Mouse (Mus musculus) midbrain, embryonic 16.5 days (tissue): Measurements from ENCODE around the gene Soga1. TPM values are rescaled to one million over a fixed set of nuclear protein-coding genes. Genes with fewer than 3 reads are reported as not detected.

ENCODE experiments used
- ATAC-seq: fragments of 200-750 bp; cut with Nextera tagmentation; 2 replicates; pipeline ENCODE4 v1.8.0; 2017; ENCODE audit warnings: moderate TSS enrichment
- H3K27ac ChIP-seq: fragments of 300-500 bp; sonication (generic); 2 replicates; pipeline ENCODE4 v1.5.1; 2014; ENCODE audit warnings: mild to moderate bottlenecking, low read length, mixed read lengths
- H3K27me3 ChIP-seq: fragments of 300-500 bp; sonication (generic); 2 replicates; pipeline ENCODE4 v1.6.1; 2014; ENCODE audit warnings: low read depth, low read length, mixed read lengths; ENCODE audit not compliant: control insufficient read depth, insufficient read depth
- H3K36me3 ChIP-seq: fragments of 300-500 bp; sonication (generic); 2 replicates; pipeline ENCODE4 v1.6.1; 2014; ENCODE audit warnings: mild to moderate bottlenecking, low read length, moderate library complexity, mixed read lengths; ENCODE audit not compliant: control insufficient read depth, insufficient read depth
- H3K4me1 ChIP-seq: fragments of 300-500 bp; sonication (generic); 2 replicates; pipeline ENCODE4 v1.6.1; 2014; ENCODE audit warnings: mild to moderate bottlenecking, low read length, mixed read lengths; ENCODE audit not compliant: control insufficient read depth, insufficient read depth
- H3K4me2 ChIP-seq: fragments of 300-500 bp; sonication (generic); 2 replicates; pipeline ENCODE4 v1.6.1; 2014; ENCODE audit warnings: mild to moderate bottlenecking, low read length, mixed read lengths
- H3K4me3 ChIP-seq: fragments of 300-500 bp; sonication (generic); 2 replicates; pipeline ENCODE4 v1.5.1; 2014; ENCODE audit warnings: low read depth, mild to moderate bottlenecking, low read length, moderate library complexity, mixed read lengths
- H3K9ac ChIP-seq: fragments of 300-500 bp; sonication (generic); 2 replicates; pipeline ENCODE4 v1.6.1; 2014; ENCODE audit warnings: low read depth, low read length, mixed read lengths
- H3K9me3 ChIP-seq: fragments of 300-500 bp; sonication (generic); replicated peaks from 2 replicates; pipeline ENCODE4 v1.6.1; 2014; ENCODE audit warnings: mild to moderate bottlenecking, low read length, mixed read lengths; ENCODE audit not compliant: control insufficient read depth, poor library complexity, severe bottlenecking
- WGBS: fragments of 180-500 bp; shearing (Covaris S2); extraction: QIAGEN DNeasy Blood & Tissue Kit; methylation state at CpG from one replicate; pipeline ENCODE4 v1.1.7; 2014; 5-methylcytosine and 5-hydroxymethylcytosine counted together
- polyA plus RNA-seq: library from polyadenylated mRNA; unstranded; fragments of >200 nt; fragmentation: Nextera tagmentation; extraction: Ambion mirVana; gene quantifications from 2 replicates; pipeline ENCODE4 v1.2.1, GENCODE M21; 2015

Gene Soga1
- polyA plus RNA-seq, 1 experiment from 2014 or later, result 5.5 TPM

DNA sequence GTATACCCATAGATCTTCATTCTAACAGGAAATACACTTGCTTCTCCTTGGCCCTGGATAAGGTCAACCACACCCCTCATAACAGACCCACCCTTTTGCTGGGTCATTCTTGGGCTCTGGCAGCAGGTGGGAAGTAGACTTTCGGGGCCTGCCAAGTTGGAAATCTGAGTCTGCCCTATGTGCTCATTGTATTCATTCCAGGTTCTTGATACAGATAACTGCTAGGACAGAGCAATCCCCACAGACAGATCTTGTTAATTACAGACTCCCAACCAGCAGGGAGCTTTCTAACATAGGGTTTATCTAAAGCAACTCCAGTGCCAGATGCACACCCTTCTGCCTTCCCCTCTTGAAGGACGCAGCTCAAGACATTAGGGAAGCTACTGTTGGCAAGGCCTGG, 96.2 kb downstream of the Soga1 start:
- H3K27ac ChIP-seq, result no peak overlapping the region
- ATAC-seq, result no peak

GRCm38 (mm10) chr2:156981291-156981690, 97.8 kb downstream of the Soga1 start:
- no peak overlapping the region for H3K27ac ChIP-seq
- H3K9ac ChIP-seq, result no peak overlapping the region
- no peak overlapping the region for H3K4me2 ChIP-seq
- H3K4me1 ChIP-seq, result no peaks in the 10 kb centered on the region
- 89% methylated on average over 4 of the region's 4 CpGs for WGBS
- no peaks in the 10 kb centered on the region for H3K27me3 ChIP-seq
- H3K4me3 ChIP-seq, result no peak overlapping the region
- ATAC-seq, result no peak
- H3K36me3 ChIP-seq, result no peaks in the 10 kb centered on the region
- no peaks in the 10 kb centered on the region for H3K9me3 ChIP-seq

More for the DNA sequence above, 96.2 kb downstream of the Soga1 start:
- Histone ChIP-seq H3K36me3 (no peaks in the 10 kb centered on the region), H3K4me1 (no peaks in the 10 kb centered on the region), H3K4me3 (no peak overlapping the region), H3K9ac (no peak overlapping the region), H3K27me3 (no peaks in the 10 kb centered on the region), H3K9me3 (no peaks in the 10 kb centered on the region), H3K4me2 (no peak overlapping the region)
- WGBS, result 65% methylated on average over 2 of the region's 2 CpGs

- 67% methylated on average over 2 of the region's 2 CpGs for WGBS
Measured at GRCm38 (mm10) chr2:156980059-156980458, 99.0 kb downstream of the Soga1 start.

DNA sequence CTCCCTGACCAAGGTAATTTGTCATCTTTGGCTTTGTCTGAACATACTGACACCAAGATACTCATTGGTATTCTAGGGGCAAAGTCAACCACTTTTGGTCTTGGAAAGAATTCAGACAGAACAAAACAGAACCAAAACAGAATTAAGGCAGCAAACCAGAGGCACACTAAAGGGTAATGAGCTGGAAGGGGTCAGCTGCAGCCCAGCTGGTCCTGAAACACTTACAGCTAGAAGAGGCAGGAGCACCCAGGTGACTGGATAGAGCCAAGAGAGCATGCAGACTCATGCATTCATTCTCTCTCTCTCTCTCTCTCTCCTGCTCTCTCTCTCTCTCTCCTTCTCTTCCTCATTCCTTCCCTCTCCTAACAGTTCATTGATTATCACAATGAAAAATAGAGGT, 102.3 kb downstream of the Soga1 start:
- Histone ChIP-seq H3K4me2 (no peak overlapping the region), H3K4me1 (no peaks in the 10 kb centered on the region), H3K27me3 (no peaks in the 10 kb centered on the region), H3K9me3 (no peaks in the 10 kb centered on the region), H3K36me3 (no peaks in the 10 kb centered on the region), H3K9ac (no peak overlapping the region), H3K27ac (0 out of 2 replicates have a peak overlapping the region, but pooled peaks have one; percentile 12), H3K4me3 (no peak overlapping the region)
- no peak for ATAC-seq

More at GRCm38 (mm10) chr2:156980059-156980458, 99.0 kb downstream of the Soga1 start:
- H3K27me3 ChIP-seq, result no peaks in the 10 kb centered on the region
- no peaks in the 10 kb centered on the region for H3K9me3 ChIP-seq
- ATAC-seq, result no peak
- no peak overlapping the region for H3K9ac ChIP-seq
- H3K4me1 ChIP-seq, result no peaks in the 10 kb centered on the region
- H3K4me3 ChIP-seq, result no peak overlapping the region
- H3K36me3 ChIP-seq, result no peaks in the 10 kb centered on the region
- H3K27ac ChIP-seq, result no peak overlapping the region
- no peak overlapping the region for H3K4me2 ChIP-seq

- Histone ChIP-seq H3K9ac (no peak overlapping the region), H3K4me2 (no peak overlapping the region)
- WGBS, result 89% methylated on average over 2 of the region's 2 CpGs
Measured at GRCm38 (mm10) chr2:156974967-156975366, 104.1 kb downstream of the Soga1 start.

GRCm38 (mm10) chr2:156973316-156974100, 105.5 kb downstream of the Soga1 start:
- Histone ChIP-seq H3K27ac (no peak overlapping the region), H3K4me1 (no peaks in the 10 kb centered on the region), H3K9me3 (no peaks in the 10 kb centered on the region), H3K9ac (no peak overlapping the region), H3K36me3 (peaks cover 5% of the 10 kb centered on the region), H3K27me3 (no peaks in the 10 kb centered on the region), H3K4me3 (no peak overlapping the region), H3K4me2 (no peak overlapping the region)
- WGBS, result 81% methylated on average over 5 of the region's 5 CpGs
- no peak for ATAC-seq

More at GRCm38 (mm10) chr2:156974967-156975366, 104.1 kb downstream of the Soga1 start:
- Histone ChIP-seq H3K27ac (no peak overlapping the region), H3K36me3 (no peaks in the 10 kb centered on the region), H3K4me3 (no peak overlapping the region), H3K9me3 (no peaks in the 10 kb centered on the region), H3K27me3 (no peaks in the 10 kb centered on the region), H3K4me1 (no peaks in the 10 kb centered on the region)
- no peak for ATAC-seq

DNA sequence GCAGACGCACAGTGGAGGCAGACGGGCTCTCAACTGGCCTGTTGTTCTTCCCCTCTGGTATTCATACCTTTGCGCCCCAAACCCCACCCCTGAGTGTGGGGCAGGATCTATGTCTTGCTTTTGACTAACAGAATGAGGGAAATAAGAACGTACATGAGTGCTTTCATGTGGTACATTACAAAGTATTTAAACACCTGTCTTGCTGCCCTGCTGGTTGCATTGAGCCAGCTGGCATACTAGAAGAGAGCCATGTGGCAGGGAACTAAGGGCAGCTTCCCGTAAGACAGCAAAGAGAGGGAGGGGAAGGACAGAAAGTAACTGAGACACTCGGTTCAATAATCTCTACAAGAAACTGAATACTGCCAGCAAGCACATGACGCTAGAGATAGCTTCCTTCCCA, 108.8 kb downstream of the Soga1 start:
- no peak for ATAC-seq
- Histone ChIP-seq H3K4me3 (no peak overlapping the region), H3K9me3 (no peaks in the 10 kb centered on the region), H3K36me3 (peaks cover 5% of the 10 kb centered on the region), H3K4me2 (no peak overlapping the region), H3K27ac (no peak overlapping the region), H3K9ac (no peak overlapping the region), H3K4me1 (no peaks in the 10 kb centered on the region), H3K27me3 (no peaks in the 10 kb centered on the region)
- 76% methylated on average over 7 of the region's 7 CpGs for WGBS

GRCm38 (mm10) chr2:156968501-156968900, 110.6 kb downstream of the Soga1 start:
- no peak overlapping the region for H3K27ac ChIP-seq
- 76% methylated on average over 4 of the region's 4 CpGs for WGBS
- no peaks in the 10 kb centered on the region for H3K27me3 ChIP-seq
- ATAC-seq, result no peak
- H3K4me2 ChIP-seq, result no peak overlapping the region
- no peaks in the 10 kb centered on the region for H3K4me1 ChIP-seq
- H3K36me3 ChIP-seq, result peaks cover 5% of the 10 kb centered on the region
- H3K9ac ChIP-seq, result no peak overlapping the region
- no peaks in the 10 kb centered on the region for H3K9me3 ChIP-seq
- no peak overlapping the region for H3K4me3 ChIP-seq

- Histone ChIP-seq H3K27ac (no peak overlapping the region), H3K4me2 (no peak overlapping the region), H3K27me3 (no peaks in the 10 kb centered on the region), H3K9me3 (no peaks in the 10 kb centered on the region), H3K4me3 (no peak overlapping the region), H3K36me3 (peaks cover 5% of the 10 kb centered on the region), H3K4me1 (no peaks in the 10 kb centered on the region), H3K9ac (no peak overlapping the region)
- 79% methylated on average over 6 of the region's 6 CpGs for WGBS
- no peak for ATAC-seq
Measured at GRCm38 (mm10) chr2:156967388-156967787, 111.7 kb downstream of the Soga1 start.
